Mouse (Mus musculus) midbrain, embryonic 10.5 days (tissue): ENCODE results near the gene Muc20. TPM values are rescaled to one million over a fixed set of nuclear protein-coding genes. Genes with fewer than 3 reads are reported as not detected.
A peak's percentile ranks its signal among the peaks of the same experiment; 100 is the strongest.

Source experiments
- DNase-seq: peaks from one replicate; pipeline ENCODE4 v3.0.0-alpha.2; 2017; ENCODE audit warnings: low spot score
- H3K27ac ChIP-seq: fragments of 300-500 bp; sonication (generic); replicated peaks from 2 replicates; pipeline ENCODE4 v1.5.1; 2016; ENCODE audit warnings: mild to moderate bottlenecking
- H3K27me3 ChIP-seq: fragments of 300-500 bp; sonication (generic); 2 replicates; pipeline ENCODE4 v1.6.1; 2016; ENCODE audit warnings: low read depth, mild to moderate bottlenecking; ENCODE audit not compliant: poor library complexity, severe bottlenecking
- H3K36me3 ChIP-seq: fragments of 300-500 bp; sonication (generic); 2 replicates; pipeline ENCODE4 v1.6.1; 2016; ENCODE audit warnings: mild to moderate bottlenecking, moderate library complexity
- H3K4me1 ChIP-seq: fragments of 300-500 bp; sonication (generic); 2 replicates; pipeline ENCODE4 v1.6.1; 2016
- H3K4me3 ChIP-seq: fragments of 300-500 bp; sonication (generic); 2 replicates; pipeline ENCODE4 v1.5.1; 2016; ENCODE audit warnings: mild to moderate bottlenecking, moderate library complexity
- H3K9me3 ChIP-seq: fragments of 300-500 bp; sonication (generic); replicated peaks from 2 replicates; pipeline ENCODE4 v1.6.1; 2016; ENCODE audit warnings: mild to moderate bottlenecking
- WGBS: fragments of 180-500 bp; shearing (Covaris S2); methylation state at CpG from one replicate; pipeline ENCODE4 v1.1.7; 2016; 5-methylcytosine and 5-hydroxymethylcytosine counted together
- polyA plus RNA-seq: library from polyadenylated mRNA; unstranded; fragments of >200 nt; fragmentation: Nextera tagmentation; extraction: Ambion mirVana; gene quantifications from 2 replicates; pipeline ENCODE4 v1.2.1, GENCODE M21; 2016

The Muc20 gene
- polyA plus RNA-seq, 1 experiment from 2014 or later, result not detected

DNA sequence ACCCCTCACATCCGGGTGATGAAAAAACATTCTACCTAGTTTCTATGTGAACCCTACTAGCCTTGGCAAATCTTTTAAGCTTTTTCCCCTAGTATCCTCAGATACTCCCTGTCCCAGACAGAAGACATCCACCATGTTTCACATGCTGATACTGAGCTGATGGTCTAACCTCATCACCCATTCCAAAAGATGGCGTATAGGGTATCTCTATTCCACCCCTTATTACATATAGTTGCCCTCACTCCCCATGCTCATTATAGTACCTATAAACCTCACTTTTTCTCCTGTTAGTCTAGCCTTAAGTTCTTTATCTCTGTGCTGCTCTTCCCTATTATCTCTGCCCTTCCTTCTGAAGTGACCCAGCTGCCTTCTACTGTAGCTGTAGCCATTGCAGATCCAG lies 61.6 kb downstream of the Muc20 start, which contains the start of gene Muc4:
TSS of gene Muc4 (plus strand) at position 301 of the 400 bp plus-strand sequence.
- DNase-seq, result no peak
- H3K36me3 ChIP-seq, result no peaks in the 10 kb centered on the region
- H3K4me3 ChIP-seq, result no peak within 1 kb of the TSS
- no peaks in the 10 kb centered on the region for H3K27me3 ChIP-seq
- H3K9me3 ChIP-seq, result 0 out of 2 replicates have a peak, but pooled peaks cover 3% of the 10 kb centered on the region
- peaks cover 21% of the 10 kb centered on the region for H3K4me1 ChIP-seq
- WGBS, result 90% methylated on average over 2 of the region's 2 CpGs
- peak within 1 kb of the TSS; percentile 14; the same call in 1 of the 2 replicates for H3K27ac ChIP-seq

DNA sequence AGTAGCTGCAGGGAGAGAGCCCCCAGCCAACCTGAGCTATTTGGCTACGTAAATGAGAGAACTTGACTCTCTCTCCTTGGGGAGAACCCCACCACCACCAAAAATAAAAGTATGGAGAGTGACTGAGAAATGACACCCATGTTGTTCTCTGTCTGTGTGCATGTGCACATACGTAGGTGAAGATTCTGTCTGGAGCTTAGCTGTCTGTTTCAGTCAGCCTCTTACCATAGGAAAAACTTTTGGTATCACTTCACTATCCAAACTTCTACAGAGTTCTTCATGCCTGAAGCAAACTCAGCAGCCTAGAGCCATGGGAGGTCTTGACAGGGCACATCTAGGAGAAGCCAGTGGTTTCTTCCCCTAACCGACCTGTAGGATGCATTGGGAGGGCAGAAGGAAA lies 64.0 kb downstream of the Muc20 start:
- Histone ChIP-seq H3K9me3 (0 out of 2 replicates have a peak, but pooled peaks cover 3% of the 10 kb centered on the region), H3K36me3 (no peaks in the 10 kb centered on the region), H3K27me3 (no peaks in the 10 kb centered on the region), H3K27ac (no peak overlapping the region), H3K4me1 (peaks cover 4% of the 10 kb centered on the region; the same call in 1 of the 2 replicates), H3K4me3 (no peak overlapping the region)
- 91% methylated on average over 3 of the region's 3 CpGs for WGBS
- no peak for DNase-seq

DNA sequence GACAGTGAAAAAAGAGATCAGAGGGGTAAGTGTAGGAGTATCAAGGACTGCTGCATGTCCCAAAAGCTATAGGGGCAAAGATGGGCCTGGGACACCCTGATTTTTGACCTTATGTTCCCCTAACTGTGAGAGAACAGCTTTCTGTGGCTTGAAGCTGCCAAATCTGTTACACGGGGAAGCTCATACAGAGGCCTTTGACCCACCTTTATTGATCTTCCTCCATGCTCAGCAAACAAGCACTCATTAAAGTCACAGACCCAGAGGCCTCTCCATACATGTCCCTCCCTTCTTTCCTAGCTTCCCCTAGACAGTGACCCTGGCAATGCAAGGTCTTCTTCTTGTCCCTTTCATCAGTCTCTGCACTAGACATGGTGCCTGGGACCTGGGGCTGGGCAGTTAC lies 68.5 kb downstream of the Muc20 start:
- no peak overlapping the region for H3K4me3 ChIP-seq
- DNase-seq, result no peak
- no peaks in the 10 kb centered on the region for H3K27me3 ChIP-seq
- 90% methylated on average over 1 of the region's 1 CpGs for WGBS
- no peaks in the 10 kb centered on the region for H3K9me3 ChIP-seq
- no peak overlapping the region for H3K27ac ChIP-seq
- H3K4me1 ChIP-seq, result no peaks in the 10 kb centered on the region
- no peaks in the 10 kb centered on the region for H3K36me3 ChIP-seq

DNA sequence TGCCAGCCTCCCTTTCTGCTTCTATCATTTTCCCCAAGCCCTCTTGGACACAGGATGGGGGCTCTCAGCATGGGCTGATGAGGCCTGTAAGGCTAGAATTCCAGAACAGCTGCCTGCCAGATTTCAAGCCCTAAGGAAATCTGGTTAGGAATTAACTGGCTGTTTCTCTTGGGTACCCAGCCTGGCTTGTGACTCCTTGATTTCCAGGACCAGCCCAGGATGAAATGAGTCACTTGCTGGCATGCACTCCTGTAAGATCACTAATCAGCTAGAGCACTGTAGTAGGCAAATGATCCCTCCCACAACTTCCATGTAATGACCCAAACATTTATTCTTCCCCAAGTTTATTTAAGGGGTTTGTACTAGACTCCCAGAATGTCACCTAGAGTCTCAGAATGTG lies 69.0 kb downstream of the Muc20 start:
- DNase-seq, result no peak
- H3K27me3 ChIP-seq, result no peaks in the 10 kb centered on the region
- no peaks in the 10 kb centered on the region for H3K4me1 ChIP-seq
- H3K36me3 ChIP-seq, result no peaks in the 10 kb centered on the region
- no peak overlapping the region for H3K27ac ChIP-seq
- H3K9me3 ChIP-seq, result no peaks in the 10 kb centered on the region
- no peak overlapping the region for H3K4me3 ChIP-seq

Other genes starting within 250 kb of the Muc20 start
- gene Tfrc, start 188.5 kb downstream of the Muc20 start, polyA plus RNA-seq, result 68.7 and 71.9 TPM in 2 replicates
- 8.4 and 9.8 TPM in 2 replicates for gene Tnk2, start 153.6 kb downstream of the Muc20 start, polyA plus RNA-seq
- 0.32 and 1.5 TPM in 2 replicates for gene Muc4, start 61.5 kb downstream of the Muc20 start, polyA plus RNA-seq
- not detected in 2 replicates for gene Smbd1, start 13.0 kb upstream of the Muc20 start, polyA plus RNA-seq
- 92.6 and 95.0 TPM in 2 replicates for gene Fyttd1, start 80.1 kb upstream of the Muc20 start, polyA plus RNA-seq
- 19.0 and 22.0 TPM in 2 replicates for gene Rubcn, start 80.3 kb upstream of the Muc20 start, polyA plus RNA-seq
- 32.1 and 40.3 TPM in 2 replicates for gene Lrch3, start 116.7 kb upstream of the Muc20 start, polyA plus RNA-seq